Mouse (Mus musculus): ENCODE results near the gene Ccdc151.
A peak's percentile ranks its signal among the peaks of the same experiment; 100 is the strongest.

The Ccdc151 gene

DNA sequence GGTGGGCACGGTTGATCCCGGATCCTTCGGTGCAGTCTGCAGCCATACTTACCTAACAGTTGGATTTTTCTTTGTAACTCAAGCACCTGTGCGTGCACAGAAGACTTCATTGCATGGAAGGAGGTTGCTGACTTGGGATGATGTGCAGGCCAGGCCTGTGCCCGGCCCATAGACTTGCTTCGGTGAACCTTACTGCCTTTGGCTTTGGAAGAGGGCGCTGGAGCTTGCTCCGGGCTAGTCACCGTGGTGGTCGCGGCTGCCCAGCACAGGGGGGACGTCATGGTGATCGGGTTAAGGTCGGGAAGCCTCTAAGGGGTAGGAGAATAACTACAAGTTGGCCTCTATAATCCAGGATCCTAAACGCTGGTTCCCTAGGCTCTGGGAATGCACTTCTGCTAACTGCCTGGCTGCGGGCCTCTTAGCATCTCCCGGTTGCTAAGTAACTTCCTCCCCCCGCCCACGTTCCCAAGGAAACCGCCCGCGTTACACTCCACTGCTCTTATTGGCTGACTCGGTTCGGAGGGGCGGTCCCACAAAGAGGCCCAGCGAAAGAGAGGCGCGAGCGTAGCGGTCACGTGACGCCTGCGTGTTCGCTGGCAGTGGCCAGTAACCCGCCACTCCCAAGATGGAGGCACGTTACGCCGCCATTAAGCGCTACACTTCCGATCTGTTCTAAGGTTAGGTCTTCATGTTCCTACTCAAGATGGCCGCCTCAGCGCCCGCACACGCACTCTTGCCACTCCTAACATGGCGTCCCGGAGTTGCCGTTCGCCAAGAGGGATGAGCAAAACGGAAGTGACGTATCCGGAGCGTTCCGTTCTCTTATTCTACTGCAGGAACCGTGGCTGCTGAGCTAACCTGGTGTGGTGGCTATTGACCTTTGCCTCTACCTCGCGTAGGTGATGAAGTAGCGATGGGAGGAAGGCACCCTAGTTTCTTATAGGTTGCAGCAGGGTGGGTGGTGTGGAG is at the start of gene Ccdc151, which contains the start of gene Prkcsh:
Ccdc151 (minus strand) TSS at position 441 of the 969 bp plus-strand sequence.
Prkcsh (plus strand) TSS at position 613 of the 969 bp plus-strand sequence.
- DNase-seq = peak; percentile 96

DNA sequence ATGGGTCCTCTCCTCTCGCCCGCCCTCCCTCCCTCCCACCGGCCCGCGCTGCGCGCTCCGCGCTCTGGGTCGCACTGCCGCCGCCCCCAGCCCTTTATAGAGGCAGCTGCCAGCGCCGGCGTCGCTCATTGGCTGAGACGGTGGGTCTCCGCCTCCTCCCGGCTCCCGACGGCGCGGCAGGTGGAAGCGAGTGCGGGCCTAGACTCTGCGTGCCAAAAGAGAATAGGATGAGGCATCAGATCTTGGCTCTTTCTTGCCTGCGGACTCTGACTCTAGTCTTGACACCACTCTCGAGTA is 49.5 kb upstream of the Ccdc151 start, which contains the start of gene Elavl3:
Elavl3 (minus strand) TSS at position 66 of the 297 bp plus-strand sequence.
- DNase-seq = peak; percentile 91

GRCm38 (mm10) chr9:22051161-22051957 is 48.9 kb upstream of the Ccdc151 start:
- DNase-seq = peak; percentile 71

DNA sequence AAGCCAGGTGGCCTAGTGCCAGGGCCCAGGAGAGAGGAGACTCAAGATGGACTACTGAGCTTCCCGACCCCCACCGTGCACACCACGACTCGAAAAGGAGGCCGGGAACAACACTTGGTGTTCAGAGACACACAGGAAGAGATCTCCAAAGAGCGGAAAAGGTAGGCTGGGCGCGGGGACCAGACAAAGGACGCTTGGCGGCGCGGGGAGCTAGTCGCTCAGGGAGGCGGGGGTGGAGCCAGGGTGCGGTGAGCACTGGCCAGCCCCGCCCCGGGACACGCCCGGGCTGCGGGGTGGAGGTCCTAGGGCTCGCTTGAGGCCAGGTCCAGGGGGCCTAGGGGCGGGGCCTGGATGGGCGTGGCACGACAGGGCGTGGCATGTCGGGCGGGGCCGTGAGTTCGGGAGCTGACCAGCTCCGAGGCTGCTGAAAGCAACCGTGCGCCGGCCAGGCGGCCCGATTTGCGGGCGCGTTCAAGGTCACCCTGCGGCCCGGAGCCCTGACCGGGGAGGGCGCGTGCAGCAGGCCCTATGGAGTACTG is 48.0 kb upstream of the Ccdc151 start:
- peak; percentile 64 for DNase-seq

DNA sequence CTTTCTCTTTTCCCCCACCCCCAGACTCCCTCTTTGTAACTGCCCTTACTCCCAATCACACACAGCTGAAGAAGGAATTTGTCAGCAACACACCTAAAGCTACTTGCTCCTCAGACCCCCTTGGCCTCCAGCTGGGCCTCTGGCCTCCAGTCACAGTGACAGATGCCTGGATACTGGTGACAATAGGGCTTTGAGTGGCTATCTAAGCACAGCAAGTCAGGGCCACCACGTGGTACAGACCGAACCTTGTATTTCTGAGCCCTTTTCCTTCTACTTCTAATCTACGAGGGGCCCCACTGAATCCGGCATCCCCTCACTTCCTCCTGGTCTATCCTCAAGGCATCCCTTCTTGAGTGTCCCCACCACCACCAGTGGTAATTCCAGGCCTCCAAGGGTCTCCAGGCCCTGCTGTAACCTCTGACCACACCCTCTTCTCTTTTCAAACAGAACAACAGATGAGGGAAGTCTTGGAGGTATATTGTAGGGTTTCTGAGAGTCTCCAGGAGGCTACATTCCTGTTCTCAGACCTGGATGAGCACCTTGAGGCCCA is 47.4 kb upstream of the Ccdc151 start:
- no peak for DNase-seq

- DNase-seq = no peak
Measured at GRCm38 (mm10) chr9:22049315-22049714, 46.9 kb upstream of the Ccdc151 start.

GRCm38 (mm10) chr9:22047329-22047728 is 44.9 kb upstream of the Ccdc151 start:
- DNase-seq = no peak

GRCm38 (mm10) chr9:22041832-22042231 is 39.4 kb upstream of the Ccdc151 start:
- DNase-seq = no peak

DNA sequence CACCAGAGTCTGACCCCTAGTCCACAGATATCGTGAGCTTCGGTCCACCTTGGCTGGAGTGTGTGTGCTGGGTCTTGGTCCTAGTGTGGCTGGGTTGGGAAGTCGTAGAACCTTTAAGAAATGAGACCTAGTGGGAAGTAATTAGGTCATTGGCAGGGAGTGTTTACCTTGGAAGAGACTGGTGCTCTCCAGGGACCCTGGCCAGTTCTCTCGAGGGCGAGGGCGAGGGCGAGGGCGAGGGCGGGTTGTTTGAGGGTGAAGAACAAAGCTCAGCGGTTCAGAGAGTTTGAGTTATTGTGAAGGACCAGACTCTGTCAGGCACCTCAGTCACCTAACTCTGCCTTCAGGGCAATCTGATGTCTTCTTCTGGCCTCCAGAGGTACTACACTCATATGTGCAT is 35.4 kb upstream of the Ccdc151 start:
- no peak for DNase-seq

GRCm38 (mm10) chr9:22035300-22036044 is 33.0 kb upstream of the Ccdc151 start:
- DNase-seq = no peak

GRCm38 (mm10) chr9:22030386-22030785 is 28.0 kb upstream of the Ccdc151 start:
- DNase-seq = no peak

DNA sequence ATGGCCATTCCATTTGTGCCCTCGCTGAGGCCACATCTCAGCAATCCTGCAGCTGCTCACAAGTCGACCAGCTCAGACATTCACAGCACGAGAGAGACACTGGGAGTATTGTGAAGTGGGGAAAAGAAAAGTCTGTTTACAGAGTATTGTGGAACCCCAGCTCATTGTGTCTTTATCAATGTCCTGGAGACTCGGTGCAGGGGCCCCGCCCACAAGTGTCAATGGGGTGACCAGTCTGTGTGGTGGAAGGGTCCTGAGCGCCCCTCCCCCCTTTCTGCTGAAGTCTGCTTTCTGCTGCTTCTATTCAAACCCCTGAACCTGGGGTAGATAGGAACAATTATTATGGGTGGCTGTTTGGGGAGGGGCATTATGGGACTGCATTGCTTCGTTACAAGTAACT is 26.0 kb upstream of the Ccdc151 start:
- DNase-seq = no peak

GRCm38 (mm10) chr9:22024592-22024991 is 22.2 kb upstream of the Ccdc151 start:
- DNase-seq = no peak

GRCm38 (mm10) chr9:22017208-22017825 is 14.9 kb upstream of the Ccdc151 start:
- no peak for DNase-seq

DNA sequence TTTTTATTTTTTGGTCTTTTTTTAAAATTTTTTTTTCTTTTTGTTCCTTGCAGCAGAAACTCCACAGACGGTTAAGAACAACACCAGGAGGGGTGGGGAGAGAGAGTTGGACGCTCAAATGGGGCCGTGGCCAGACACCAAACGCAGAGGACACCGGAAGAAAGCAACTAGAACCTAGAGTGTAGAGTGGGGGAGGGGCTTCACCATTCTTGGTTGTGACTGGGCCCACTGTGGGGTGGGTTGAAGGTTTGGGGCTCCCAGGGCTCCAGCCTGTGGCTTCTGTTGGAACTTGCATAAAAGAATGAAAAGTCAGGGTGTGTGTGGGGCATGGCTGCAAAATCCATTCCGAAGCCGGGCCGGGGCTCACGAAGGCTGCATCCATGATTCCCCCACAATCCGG is 13.8 kb upstream of the Ccdc151 start:
- no peak for DNase-seq

GRCm38 (mm10) chr9:22012731-22013130 is 10.3 kb upstream of the Ccdc151 start:
- DNase-seq = peak; percentile 48

DNA sequence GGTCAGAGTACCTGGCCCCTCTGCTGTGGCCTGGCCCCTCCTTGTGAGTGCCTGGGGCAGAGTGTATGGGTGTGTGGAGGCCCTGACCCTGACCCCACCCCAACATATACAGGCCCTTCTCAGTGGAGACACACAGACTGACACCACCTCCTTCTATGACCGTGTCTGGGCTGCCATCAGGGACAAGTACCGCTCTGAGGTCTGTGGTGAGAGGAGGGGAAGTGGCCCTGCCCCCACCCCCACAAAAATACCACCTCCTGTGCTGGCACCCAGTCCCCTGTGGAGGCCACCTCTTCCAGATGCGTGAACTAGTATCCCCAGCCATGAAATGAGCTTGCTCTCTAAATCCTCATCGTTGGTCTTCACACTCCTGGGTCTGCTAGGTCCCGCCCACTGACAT is 8.6 kb upstream of the Ccdc151 start:
- DNase-seq = no peak

GRCm38 (mm10) chr9:22004546-22004945 is 2.1 kb upstream of the Ccdc151 start:
- DNase-seq = no peak

DNA sequence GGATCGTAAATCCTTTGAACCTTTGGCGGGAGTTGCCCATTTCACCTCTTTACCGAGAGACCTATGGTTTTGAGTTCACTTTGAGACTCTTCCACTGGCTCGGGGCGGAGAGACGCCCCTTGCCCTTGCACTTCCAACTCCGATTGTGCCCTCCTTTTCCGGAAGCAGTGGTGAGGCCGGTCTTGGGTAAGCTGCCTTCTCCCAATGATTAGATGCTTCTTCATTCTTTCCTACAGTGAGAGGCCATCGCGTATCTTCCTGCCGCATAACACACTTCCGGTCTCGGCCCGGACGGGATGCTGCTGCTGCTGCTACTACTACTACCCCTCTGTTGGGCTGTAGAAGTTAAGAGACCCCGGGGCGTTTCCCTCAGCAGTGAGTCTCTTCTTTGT is 725 bp upstream of the Ccdc151 start:
- peak; percentile 44 for DNase-seq

DNA sequence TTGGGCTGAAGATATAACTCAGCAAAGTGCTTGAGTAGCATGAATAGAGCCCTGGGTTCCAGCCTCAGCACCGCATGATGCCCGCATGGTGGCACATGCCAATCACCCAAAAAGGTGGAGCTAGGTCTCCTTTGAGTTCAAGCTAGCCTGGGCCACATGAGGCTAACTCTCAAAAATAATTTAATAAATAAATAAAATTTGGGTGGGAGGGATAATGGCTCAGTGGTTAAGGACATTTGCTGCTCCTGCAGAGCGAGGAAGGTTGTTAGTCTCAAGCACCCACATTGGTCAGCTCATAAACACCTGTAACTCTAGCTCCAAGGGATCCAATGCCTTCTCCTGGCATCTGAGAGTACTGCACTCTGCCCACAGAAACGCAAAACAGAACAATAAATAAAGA is 801 bp downstream of the Ccdc151 start:
- no peak for DNase-seq

- DNase-seq = no peak
Measured at GRCm38 (mm10) chr9:22000296-22000695, 2.1 kb downstream of the Ccdc151 start.

Data from right cerebral cortex, postnatal 4 days (tissue).